Mouse (Mus musculus) lung, adult 2 months (tissue): ENCODE data around the gene Pik3r4. TPM values are rescaled to one million over a fixed set of nuclear protein-coding genes. Genes with fewer than 3 reads are reported as not detected.
A peak's percentile ranks its signal among the peaks of the same experiment; 100 is the strongest.
"Not testable (repeated sequence)": the region's sequence is repeated elsewhere in the genome, so short reads cannot be mapped to it uniquely, and the experiment has no call there.

Source experiments
- DNase-seq: peaks from one replicate; pipeline ENCODE4 v3.0.0; 2022
- H3K4me1 ChIP-seq: fragments of 200-500 bp; 2 replicates; pipeline ENCODE4 v1.6.1; 2011; ENCODE audit warnings: low read length; ENCODE audit not compliant: control insufficient read depth, insufficient read depth
- H3K4me3 ChIP-seq: fragments of 200-500 bp; replicated peaks from 2 replicates; pipeline ENCODE3; 2011; ENCODE audit warnings: low read depth, mild to moderate bottlenecking, control low read depth, low read length; ENCODE audit errors: extremely low read depth
- CTCF ChIP-seq: fragments of 200-500 bp; IDR thresholded peaks from 2 replicates; pipeline ENCODE4 v1.5.1; 2011; ENCODE audit warnings: mild to moderate bottlenecking, low read length, control low read depth; ENCODE audit not compliant: insufficient read depth
- POLR2A ChIP-seq: fragments of 200-500 bp; IDR thresholded peaks from 2 replicates; pipeline ENCODE4 v1.6.1; 2011; ENCODE audit warnings: low read depth, mild to moderate bottlenecking, control low read depth, low read length, borderline replicate concordance; ENCODE audit errors: extremely low read depth
- WGBS: fragments of 180-500 bp; shearing (Covaris S2); methylation state at CpG from one replicate; pipeline ENCODE4 v1.1.7; 2018; 5-methylcytosine and 5-hydroxymethylcytosine counted together
- polyA plus RNA-seq: library from polyadenylated mRNA; depleted of rRNA; stranded (reverse); fragments of >200 nt; gene quantifications from 2 replicates; pipeline ENCODE4 v1.2.3, GENCODE M21; 2012; rRNA removed

The Pik3r4 gene
- 17.1 and 18.8 TPM in 2 replicates for polyA plus RNA-seq

- no peak for TF ChIP-seq CTCF
- peak; percentile 93; the same call in 1 of the 2 replicates for TF ChIP-seq POLR2A
- peaks cover 2% of the 10 kb centered on the region; the same call in 1 of the 2 replicates for H3K4me1 ChIP-seq
- H3K4me3 ChIP-seq = peak within 1 kb of the TSS; percentile 68
- peak; percentile 81 for DNase-seq
- WGBS = 6% methylated on average over 37 of the region's 37 CpGs
Observed at GRCm38 (mm10) chr9:105642460-105643371, at the start of gene Pik3r4. Pik3r4 (plus strand) TSS chr9:105642978.

DNA sequence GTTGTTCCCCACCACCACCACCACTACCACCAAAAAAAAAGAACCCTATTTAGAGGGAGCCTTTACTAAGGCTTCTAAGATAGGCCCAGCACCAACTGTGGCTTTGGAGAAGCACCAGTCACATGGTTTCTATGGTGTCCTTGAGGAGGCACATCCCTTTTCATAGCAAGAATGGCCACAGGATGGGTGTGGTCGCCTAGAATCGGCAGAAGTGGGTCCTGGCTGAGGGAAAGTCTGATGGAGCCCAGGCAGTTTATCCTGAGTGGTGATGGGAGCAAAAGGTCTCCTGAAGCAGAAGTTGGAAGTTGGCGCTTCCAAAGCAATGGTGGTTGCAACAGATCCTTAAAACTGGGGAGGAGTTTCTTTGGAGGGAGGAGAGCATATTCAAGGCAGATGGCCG lies 43.9 kb upstream of the Pik3r4 start:
- 63% methylated on average over 4 of the region's 4 CpGs for WGBS
- Histone ChIP-seq H3K4me1 (no peaks in the 10 kb centered on the region), H3K4me3 (no peak overlapping the region)
- TF ChIP-seq CTCF (no peak), POLR2A (no peak)
- DNase-seq = no peak

GRCm38 (mm10) chr9:105611980-105612771 lies 30.6 kb upstream of the Pik3r4 start:
- DNase-seq = no peak
- no peak for TF ChIP-seq POLR2A
- no peak for TF ChIP-seq CTCF
- WGBS = 54% methylated on average over 15 of the region's 15 CpGs
- Histone ChIP-seq H3K4me3 (no peak overlapping the region), H3K4me1 (no peaks in the 10 kb centered on the region)

DNA sequence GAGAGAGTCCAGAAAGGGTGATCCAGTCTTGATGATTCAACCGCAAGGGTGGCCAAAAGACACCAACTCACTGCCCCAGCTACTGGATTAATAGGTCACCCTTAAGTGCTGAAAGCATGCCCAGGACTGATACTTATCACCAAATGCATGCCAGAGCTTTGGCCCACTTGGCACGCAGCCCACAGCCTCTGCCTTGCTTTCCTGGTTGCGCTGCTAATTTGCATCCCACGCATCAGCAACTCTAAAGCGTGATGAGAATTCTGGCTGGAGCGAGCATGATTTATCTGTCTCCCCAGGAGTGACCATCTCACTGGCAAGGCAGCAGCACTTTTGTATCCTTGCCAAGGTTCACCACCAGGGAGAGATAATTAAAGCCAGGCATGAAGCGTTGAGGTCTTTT lies 29.9 kb upstream of the Pik3r4 start:
- 76% methylated on average over 7 of the region's 7 CpGs for WGBS
- no peak for DNase-seq
- no peaks in the 10 kb centered on the region for H3K4me1 ChIP-seq
- TF ChIP-seq CTCF (no peak), POLR2A (no peak)
- H3K4me3 ChIP-seq = no peak overlapping the region

DNA sequence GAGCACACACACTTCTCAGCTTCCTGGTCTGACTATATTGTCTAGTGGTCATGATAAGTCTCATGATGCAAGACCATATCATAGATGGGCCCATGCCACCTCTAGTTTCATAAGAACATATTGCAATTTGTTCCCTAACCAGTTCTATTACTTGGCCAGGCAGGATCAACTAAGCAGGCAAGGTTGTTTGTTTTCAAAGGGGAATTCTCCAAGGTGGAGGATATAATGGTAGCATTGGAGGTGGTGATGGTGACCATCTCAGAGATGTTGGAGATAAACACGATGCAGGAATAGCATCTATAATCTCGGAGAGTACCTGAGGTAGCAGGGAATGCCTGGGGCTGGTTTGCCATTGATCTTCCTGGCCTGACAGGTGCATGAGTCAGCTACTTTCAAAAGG lies 26.8 kb upstream of the Pik3r4 start:
- 63% methylated on average over 2 of the region's 2 CpGs for WGBS
- Histone ChIP-seq H3K4me1 (no peaks in the 10 kb centered on the region), H3K4me3 (no peak overlapping the region)
- TF ChIP-seq POLR2A = no peak
- TF ChIP-seq CTCF = no peak
- DNase-seq = no peak

DNA sequence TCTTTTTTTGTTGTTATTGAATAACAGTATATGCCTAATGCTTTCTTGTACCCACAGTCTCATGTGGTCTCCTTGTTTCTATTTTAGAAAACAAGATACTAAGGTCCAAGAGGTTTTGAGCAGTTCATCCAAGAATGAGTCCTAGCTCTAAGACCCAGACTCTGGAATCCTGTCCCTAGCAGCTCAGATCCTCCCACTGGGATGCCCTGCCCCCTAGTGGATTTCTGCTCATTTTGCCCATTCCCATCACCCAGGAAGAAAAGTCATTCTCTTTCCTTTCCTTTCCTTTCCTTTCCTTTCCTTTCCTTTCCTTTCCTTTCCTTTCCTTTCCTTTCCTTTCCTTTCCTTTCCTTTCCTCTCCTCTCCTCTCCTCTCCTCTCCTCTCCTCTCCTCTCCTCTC lies 25.5 kb upstream of the Pik3r4 start:
- H3K4me3 ChIP-seq, H3K4me1 ChIP-seq: not testable (repeated sequence)
- peak; percentile 74 for TF ChIP-seq CTCF
- DNase-seq = peak; percentile 17

DNA sequence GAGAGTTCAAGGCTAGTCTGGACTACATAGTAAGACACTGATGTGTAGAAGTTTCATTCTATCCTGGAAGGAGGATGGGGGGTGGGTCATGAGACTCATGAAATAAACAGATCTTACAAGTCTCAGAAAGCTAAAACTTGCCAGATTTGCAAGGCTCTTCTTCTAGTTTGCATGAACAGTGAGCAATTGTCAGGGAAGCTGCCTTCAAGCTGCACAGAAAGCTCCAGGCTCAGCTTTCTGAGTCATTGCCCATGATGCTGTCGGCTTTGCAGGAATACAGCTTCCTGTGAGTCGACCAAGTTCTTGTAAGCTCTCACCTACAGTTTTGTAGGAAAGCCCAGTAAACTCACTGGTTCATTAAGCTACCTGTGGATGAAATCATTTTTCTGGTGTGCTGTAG lies 8.8 kb upstream of the Pik3r4 start:
- Histone ChIP-seq H3K4me1 (no peaks in the 10 kb centered on the region), H3K4me3 (no peak overlapping the region)
- no peak for TF ChIP-seq POLR2A
- no peak for TF ChIP-seq CTCF
- DNase-seq = no peak
- WGBS = 60% methylated on average over 2 of the region's 2 CpGs

- H3K4me3 ChIP-seq, DNase-seq: not testable (repeated sequence)
- 81% methylated on average over 6 of the region's 6 CpGs for WGBS
Observed at GRCm38 (mm10) chr9:105641377-105641776, 1.4 kb upstream of the Pik3r4 start.

DNA sequence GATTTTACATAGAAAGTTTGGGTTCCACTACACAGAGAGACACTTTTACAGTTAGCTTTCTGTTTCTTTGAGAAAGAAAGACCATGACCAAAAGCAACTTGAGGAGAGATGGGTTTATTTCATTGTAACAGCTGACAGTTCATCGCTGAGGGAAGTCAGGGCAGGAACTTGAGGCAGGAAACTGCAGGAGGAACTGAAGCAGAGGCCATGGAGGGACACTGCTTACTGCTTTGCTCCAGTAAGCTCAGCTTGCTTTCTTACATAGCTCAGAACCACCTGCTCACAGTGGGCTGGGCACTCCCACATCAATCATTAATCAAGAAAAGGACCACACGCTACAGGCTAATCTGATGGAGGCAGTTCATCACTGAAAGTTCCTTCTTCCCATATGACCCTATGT lies 13.4 kb downstream of the Pik3r4 start:
- no peak overlapping the region for H3K4me3 ChIP-seq
- WGBS = 59% methylated on average over 2 of the region's 2 CpGs
- TF ChIP-seq POLR2A (no peak), CTCF (no peak)
- no peaks in the 10 kb centered on the region for H3K4me1 ChIP-seq
- DNase-seq = no peak

More at GRCm38 (mm10) chr9:105641377-105641776, 1.4 kb upstream of the Pik3r4 start:
- H3K4me1 ChIP-seq = not testable (repeated sequence)
